Mouse (Mus musculus) cerebellum, postnatal 10 days (tissue): ENCODE data around the gene Gm17571.
A peak's percentile ranks its signal among the peaks of the same experiment; 100 is the strongest.

ENCODE experiments used
- DNase-seq, 2 experiments: peaks; one replicate each; pipeline ENCODE4 v3.0.0; 2021; ENCODE audit warnings: mixed read lengths in 2 of 2

The Gm17571 gene

GRCm38 (mm10) chr9:13446703-13447285 is at the start of gene Gm17571:
TSS of gene Gm17571 (minus strand) at chr9:13446753.
- DNase-seq = no peak

- no peak for DNase-seq
Measured at GRCm38 (mm10) chr9:13495530-13495929, 49.0 kb upstream of the Gm17571 start.

- DNase-seq = no peak
Measured at GRCm38 (mm10) chr9:13493746-13494145, 47.2 kb upstream of the Gm17571 start.

GRCm38 (mm10) chr9:13492807-13493206 is 46.3 kb upstream of the Gm17571 start:
- DNase-seq = no peak

GRCm38 (mm10) chr9:13491854-13492620 is 45.5 kb upstream of the Gm17571 start:
- no peak for DNase-seq

- DNase-seq = no peak
Measured at GRCm38 (mm10) chr9:13491107-13491506, 44.6 kb upstream of the Gm17571 start.

GRCm38 (mm10) chr9:13485914-13486313 is 39.4 kb upstream of the Gm17571 start:
- DNase-seq = no peak

- no peak for DNase-seq
Measured at GRCm38 (mm10) chr9:13484267-13485240, 38.0 kb upstream of the Gm17571 start.

- no peak for DNase-seq
Measured at GRCm38 (mm10) chr9:13483199-13484068, 36.9 kb upstream of the Gm17571 start.

GRCm38 (mm10) chr9:13479275-13479674 is 32.7 kb upstream of the Gm17571 start:
- no peak for DNase-seq

- peak in 1 of 2 experiments; percentile 19 for DNase-seq
Measured at GRCm38 (mm10) chr9:13474951-13475350, 28.4 kb upstream of the Gm17571 start.

GRCm38 (mm10) chr9:13470013-13470412 is 23.5 kb upstream of the Gm17571 start:
- DNase-seq = no peak

- DNase-seq = no peak
Measured at GRCm38 (mm10) chr9:13468778-13469177, 22.2 kb upstream of the Gm17571 start.

- no peak for DNase-seq
Measured at GRCm38 (mm10) chr9:13467745-13468144, 21.2 kb upstream of the Gm17571 start.

- DNase-seq = no peak
Measured at GRCm38 (mm10) chr9:13466816-13467215, 20.3 kb upstream of the Gm17571 start.

- DNase-seq = no peak
Measured at GRCm38 (mm10) chr9:13466351-13466750, 19.8 kb upstream of the Gm17571 start.

- no peak for DNase-seq
Measured at GRCm38 (mm10) chr9:13465358-13466020, 18.9 kb upstream of the Gm17571 start.

GRCm38 (mm10) chr9:13460926-13461325 is 14.4 kb upstream of the Gm17571 start:
- DNase-seq = no peak

- no peak for DNase-seq
Measured at GRCm38 (mm10) chr9:13460012-13460411, 13.5 kb upstream of the Gm17571 start.

GRCm38 (mm10) chr9:13459371-13459770 is 12.8 kb upstream of the Gm17571 start:
- peak in 1 of 2 experiments; percentile 26 for DNase-seq

- no peak for DNase-seq
Measured at GRCm38 (mm10) chr9:13457774-13458173, 11.2 kb upstream of the Gm17571 start.

- DNase-seq = no peak
Measured at GRCm38 (mm10) chr9:13455231-13455630, 8.7 kb upstream of the Gm17571 start.
